Mouse (Mus musculus): ENCODE data around the gene Gm28043. TPM values are rescaled to one million over a fixed set of nuclear protein-coding genes. Genes with fewer than 3 reads are reported as not detected.

The Gm28043 gene
- polyA plus RNA-seq, 1 experiment from 2014 or later = 3.5 TPM

DNA sequence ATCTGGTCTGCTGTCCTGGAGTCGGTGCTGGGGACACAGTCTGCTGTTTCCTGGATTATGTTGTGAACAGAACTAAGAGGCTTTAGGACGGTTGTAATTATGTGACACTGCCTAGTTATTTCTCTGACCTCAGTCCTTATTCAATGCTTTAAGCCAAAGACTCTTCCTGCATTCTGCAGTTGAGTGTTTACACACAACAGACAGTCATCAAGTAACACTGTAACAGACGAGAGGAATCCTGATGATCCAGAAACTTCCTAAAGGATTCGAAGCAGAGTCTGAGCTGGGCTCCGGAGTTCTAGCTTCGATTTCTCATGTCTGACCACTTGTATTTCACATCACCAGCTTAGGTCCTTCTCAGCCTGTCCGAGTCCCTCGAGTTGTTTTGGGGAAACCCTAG, 63.9 kb downstream of the Gm28043 start:
- Histone ChIP-seq H3K4me1 (replicated peaks; ENCODE audit: control insufficient read depth, insufficient read depth, low read length) (no peaks in the 10 kb centered on the region), H3K36me3 (ENCODE audit: control insufficient read depth, insufficient read depth, low read length) (peaks cover 11% of the 10 kb centered on the region), H3K4me2 (ENCODE audit: low read depth, low read length, severe bottlenecking) (no peak overlapping the region), H3K9me3 (ENCODE audit: control insufficient read depth, low read length) (no peaks in the 10 kb centered on the region), H3K4me3 (ENCODE audit: low read depth, low read length) (no peak overlapping the region), H3K9ac (ENCODE audit: low read length) (no peak overlapping the region), H3K27me3 (ENCODE audit: control insufficient read depth, insufficient read depth, low read length) (no peaks in the 10 kb centered on the region), H3K27ac (ENCODE audit: low read depth, low read length) (no peak overlapping the region)
- DNase-seq (ENCODE audit: low spot score) = no peak
- WGBS = 93% methylated on average over 8 of the region's 8 CpGs
- ATAC-seq (replicated peaks; ENCODE audit: low FRiP score) = no peak

- H3K9me3 ChIP-seq (ENCODE audit: control insufficient read depth, low read length) = no peaks in the 10 kb centered on the region
- peaks cover 11% of the 10 kb centered on the region for H3K36me3 ChIP-seq (ENCODE audit: control insufficient read depth, insufficient read depth, low read length)
- no peak overlapping the region for H3K27ac ChIP-seq (ENCODE audit: low read depth, low read length)
- no peak overlapping the region for H3K4me3 ChIP-seq (ENCODE audit: low read depth, low read length)
- 86% methylated on average over 6 of the region's 6 CpGs for WGBS
- no peaks in the 10 kb centered on the region for H3K4me1 ChIP-seq (replicated peaks; ENCODE audit: control insufficient read depth, insufficient read depth, low read length)
- H3K4me2 ChIP-seq (ENCODE audit: low read depth, low read length, severe bottlenecking) = no peak overlapping the region
- ATAC-seq (replicated peaks; ENCODE audit: low FRiP score) = no peak
- H3K9ac ChIP-seq (ENCODE audit: low read length) = no peak overlapping the region
- H3K27me3 ChIP-seq (ENCODE audit: control insufficient read depth, insufficient read depth, low read length) = no peaks in the 10 kb centered on the region
- DNase-seq (ENCODE audit: low spot score) = no peak
These were observed 64.5 kb downstream of the Gm28043 start for GRCm38 (mm10) chr17:29679038-29679767.

GRCm38 (mm10) chr17:29680174-29680573, 65.5 kb downstream of the Gm28043 start:
- no peak overlapping the region for H3K4me2 ChIP-seq (ENCODE audit: low read depth, low read length, severe bottlenecking)
- no peak overlapping the region for H3K4me3 ChIP-seq (ENCODE audit: low read depth, low read length)
- no peak overlapping the region for H3K27ac ChIP-seq (ENCODE audit: low read depth, low read length)
- H3K9ac ChIP-seq (ENCODE audit: low read length) = no peak overlapping the region
- ATAC-seq (replicated peaks; ENCODE audit: low FRiP score) = no peak
- no peak for DNase-seq (ENCODE audit: low spot score)
- no peaks in the 10 kb centered on the region for H3K4me1 ChIP-seq (replicated peaks; ENCODE audit: control insufficient read depth, insufficient read depth, low read length)
- H3K27me3 ChIP-seq (ENCODE audit: control insufficient read depth, insufficient read depth, low read length) = no peaks in the 10 kb centered on the region
- H3K9me3 ChIP-seq (ENCODE audit: control insufficient read depth, low read length) = no peaks in the 10 kb centered on the region
- peaks cover 2% of the 10 kb centered on the region for H3K36me3 ChIP-seq (ENCODE audit: control insufficient read depth, insufficient read depth, low read length)
- WGBS = 79% methylated on average over 2 of the region's 2 CpGs

DNA sequence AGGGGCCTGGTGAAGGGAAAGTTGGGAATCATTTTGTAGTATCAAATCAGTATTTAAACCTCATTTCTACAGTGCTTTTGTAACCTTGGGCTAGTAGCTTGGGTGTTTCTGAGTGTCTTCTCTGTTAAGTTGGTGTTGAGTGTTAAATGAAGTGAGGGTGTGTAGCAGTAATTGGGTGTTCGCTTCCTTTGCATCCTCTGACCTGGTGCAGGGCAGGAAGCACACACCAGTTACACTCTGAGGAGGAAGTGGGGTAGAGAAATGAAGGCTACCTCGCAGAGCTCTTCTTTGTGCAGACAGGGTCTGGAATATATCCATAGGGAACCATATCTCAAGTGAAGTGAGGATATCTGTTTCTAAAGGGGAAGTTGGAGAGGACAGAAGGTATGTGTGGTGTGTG, 66.2 kb downstream of the Gm28043 start:
- H3K27me3 ChIP-seq (ENCODE audit: control insufficient read depth, insufficient read depth, low read length) = no peaks in the 10 kb centered on the region
- peaks cover 2% of the 10 kb centered on the region for H3K36me3 ChIP-seq (ENCODE audit: control insufficient read depth, insufficient read depth, low read length)
- H3K27ac ChIP-seq (ENCODE audit: low read depth, low read length) = no peak overlapping the region

GRCm38 (mm10) chr17:29681669-29682068, 67.0 kb downstream of the Gm28043 start:
- no peak overlapping the region for H3K9ac ChIP-seq (ENCODE audit: low read length)
- ATAC-seq (replicated peaks; ENCODE audit: low FRiP score) (no peak), DNase-seq (ENCODE audit: low spot score) (no peak)
- 92% methylated on average over 9 of the region's 9 CpGs for WGBS
- H3K4me3 ChIP-seq (ENCODE audit: low read depth, low read length) = no peak overlapping the region
- H3K36me3 ChIP-seq (ENCODE audit: control insufficient read depth, insufficient read depth, low read length) = peaks cover under 1% of the 10 kb centered on the region
- no peaks in the 10 kb centered on the region for H3K27me3 ChIP-seq (ENCODE audit: control insufficient read depth, insufficient read depth, low read length)
- H3K9me3 ChIP-seq (ENCODE audit: control insufficient read depth, low read length) = no peaks in the 10 kb centered on the region
- H3K4me1 ChIP-seq (replicated peaks; ENCODE audit: control insufficient read depth, insufficient read depth, low read length) = no peaks in the 10 kb centered on the region
- H3K4me2 ChIP-seq (ENCODE audit: low read depth, low read length, severe bottlenecking) = no peak overlapping the region
- H3K27ac ChIP-seq (ENCODE audit: low read depth, low read length) = no peak overlapping the region

More for the DNA sequence above, 66.2 kb downstream of the Gm28043 start:
- Histone ChIP-seq H3K4me2 (ENCODE audit: low read depth, low read length, severe bottlenecking) (no peak overlapping the region), H3K9me3 (ENCODE audit: control insufficient read depth, low read length) (no peaks in the 10 kb centered on the region), H3K9ac (ENCODE audit: low read length) (no peak overlapping the region), H3K4me1 (replicated peaks; ENCODE audit: control insufficient read depth, insufficient read depth, low read length) (no peaks in the 10 kb centered on the region), H3K4me3 (ENCODE audit: low read depth, low read length) (no peak overlapping the region)
- WGBS = 91% methylated on average over 2 of the region's 2 CpGs
- DNase-seq (ENCODE audit: low spot score) = no peak
- no peak for ATAC-seq (replicated peaks; ENCODE audit: low FRiP score)

- Histone ChIP-seq H3K4me1 (replicated peaks; ENCODE audit: control insufficient read depth, insufficient read depth, low read length) (no peaks in the 10 kb centered on the region), H3K27me3 (ENCODE audit: control insufficient read depth, insufficient read depth, low read length) (no peaks in the 10 kb centered on the region), H3K36me3 (ENCODE audit: control insufficient read depth, insufficient read depth, low read length) (no peaks in the 10 kb centered on the region; the same call in 1 of the 2 replicates), H3K9me3 (ENCODE audit: control insufficient read depth, low read length) (no peaks in the 10 kb centered on the region), H3K9ac (ENCODE audit: low read length) (no peak overlapping the region), H3K4me3 (ENCODE audit: low read depth, low read length) (no peak overlapping the region), H3K27ac (ENCODE audit: low read depth, low read length) (no peak overlapping the region), H3K4me2 (ENCODE audit: low read depth, low read length, severe bottlenecking) (no peak overlapping the region)
- WGBS = 79% methylated on average over 7 of the region's 7 CpGs
- DNase-seq (ENCODE audit: low spot score) (no peak), ATAC-seq (replicated peaks; ENCODE audit: low FRiP score) (no peak)
These were observed 67.6 kb downstream of the Gm28043 start for GRCm38 (mm10) chr17:29682261-29682660.

DNA sequence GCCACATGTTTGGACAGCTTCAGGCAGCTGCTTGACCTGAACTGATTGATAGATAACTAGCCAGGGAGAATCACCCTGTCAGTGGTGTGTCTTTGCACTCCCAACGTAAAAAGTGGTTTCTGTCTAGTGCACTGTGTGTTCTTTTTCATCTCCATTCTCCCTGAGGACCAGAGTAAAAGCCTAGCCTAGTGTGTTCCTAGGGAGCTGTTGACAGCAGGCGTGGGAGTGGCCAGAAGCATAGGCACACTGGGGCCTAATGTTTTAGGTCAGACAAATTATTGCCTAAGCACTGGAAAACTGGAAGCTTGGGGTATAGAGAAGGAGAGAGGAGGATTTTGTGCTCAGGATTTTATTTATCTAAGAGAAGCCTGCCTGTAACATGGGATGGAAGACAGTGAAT, 68.5 kb downstream of the Gm28043 start:
- Histone ChIP-seq H3K27ac (ENCODE audit: low read depth, low read length) (no peak overlapping the region), H3K9me3 (ENCODE audit: control insufficient read depth, low read length) (no peaks in the 10 kb centered on the region), H3K4me1 (replicated peaks; ENCODE audit: control insufficient read depth, insufficient read depth, low read length) (no peaks in the 10 kb centered on the region), H3K4me2 (ENCODE audit: low read depth, low read length, severe bottlenecking) (no peak overlapping the region), H3K4me3 (ENCODE audit: low read depth, low read length) (no peak overlapping the region), H3K36me3 (ENCODE audit: control insufficient read depth, insufficient read depth, low read length) (no peaks in the 10 kb centered on the region; the same call in 1 of the 2 replicates), H3K27me3 (ENCODE audit: control insufficient read depth, insufficient read depth, low read length) (no peaks in the 10 kb centered on the region), H3K9ac (ENCODE audit: low read length) (no peak overlapping the region)
- 92% methylated on average over 2 of the region's 2 CpGs for WGBS
- no peak for DNase-seq (ENCODE audit: low spot score)
- ATAC-seq (replicated peaks; ENCODE audit: low FRiP score) = no peak

DNA sequence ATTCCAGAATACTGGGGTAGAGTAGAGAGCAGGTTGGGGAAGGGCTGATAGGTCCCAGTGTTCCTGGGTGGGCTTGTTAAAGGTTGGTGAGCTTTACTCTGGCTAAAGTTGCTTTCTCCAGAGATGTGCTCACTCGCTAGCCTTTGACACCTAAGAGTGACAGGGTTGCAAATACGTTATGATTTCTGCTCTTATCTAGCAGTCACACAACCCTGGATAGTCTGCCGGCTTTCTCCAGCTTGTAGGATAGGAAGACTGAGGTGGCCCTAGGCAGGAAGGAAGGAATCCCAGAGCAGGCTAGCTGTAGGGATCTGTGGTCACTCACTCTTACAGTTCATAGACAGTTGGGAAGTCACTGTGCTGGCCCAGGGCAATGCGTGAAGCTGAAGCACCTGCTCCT, 69.6 kb downstream of the Gm28043 start:
- H3K36me3 ChIP-seq (ENCODE audit: control insufficient read depth, insufficient read depth, low read length) = peaks cover 5% of the 10 kb centered on the region
- WGBS = 96% methylated on average over 4 of the region's 4 CpGs

GRCm38 (mm10) chr17:29686771-29687170, 72.1 kb downstream of the Gm28043 start:
- no peaks in the 10 kb centered on the region for H3K4me1 ChIP-seq (replicated peaks; ENCODE audit: control insufficient read depth, insufficient read depth, low read length)
- DNase-seq (ENCODE audit: low spot score) = no peak
- H3K27ac ChIP-seq (ENCODE audit: low read depth, low read length) = no peak overlapping the region
- no peaks in the 10 kb centered on the region for H3K27me3 ChIP-seq (ENCODE audit: control insufficient read depth, insufficient read depth, low read length)
- H3K4me2 ChIP-seq (ENCODE audit: low read depth, low read length, severe bottlenecking) = no peak overlapping the region
- ATAC-seq (replicated peaks; ENCODE audit: low FRiP score) = no peak
- peaks cover 8% of the 10 kb centered on the region for H3K36me3 ChIP-seq (ENCODE audit: control insufficient read depth, insufficient read depth, low read length)
- no peak overlapping the region for H3K4me3 ChIP-seq (ENCODE audit: low read depth, low read length)
- WGBS = 96% methylated on average over 5 of the region's 5 CpGs
- H3K9ac ChIP-seq (ENCODE audit: low read length) = no peak overlapping the region
- no peaks in the 10 kb centered on the region for H3K9me3 ChIP-seq (ENCODE audit: control insufficient read depth, low read length)

More for the DNA sequence above, 69.6 kb downstream of the Gm28043 start:
- no peaks in the 10 kb centered on the region for H3K27me3 ChIP-seq (ENCODE audit: control insufficient read depth, insufficient read depth, low read length)
- H3K4me2 ChIP-seq (ENCODE audit: low read depth, low read length, severe bottlenecking) = no peak overlapping the region
- ATAC-seq (replicated peaks; ENCODE audit: low FRiP score) = no peak
- H3K4me1 ChIP-seq (replicated peaks; ENCODE audit: control insufficient read depth, insufficient read depth, low read length) = no peaks in the 10 kb centered on the region
- H3K27ac ChIP-seq (ENCODE audit: low read depth, low read length) = no peak overlapping the region
- DNase-seq (ENCODE audit: low spot score) = no peak
- no peak overlapping the region for H3K4me3 ChIP-seq (ENCODE audit: low read depth, low read length)
- H3K9me3 ChIP-seq (ENCODE audit: control insufficient read depth, low read length) = no peaks in the 10 kb centered on the region
- no peak overlapping the region for H3K9ac ChIP-seq (ENCODE audit: low read length)
